Mouse (Mus musculus) NIH3T3 (cell line): ENCODE measurements around the gene Hist1h2bf.
"Not testable (repeated sequence)": the region's sequence is repeated elsewhere in the genome, so short reads cannot be mapped to it uniquely, and the experiment has no call there.

Source experiments
- DNase-seq: peaks from one replicate; pipeline ENCODE4 v3.0.0-alpha.2; 2012; ENCODE audit warnings: low read depth

Hist1h2bf gene

GRCm38 (mm10) chr13:23542999-23543607 is 30.9 kb downstream of the Hist1h2bf start, which contains the start of gene Hist1h2bh:
Gene Hist1h2bh, minus strand, starts transcription at chr13:23543392.
- peak; percentile 88 for DNase-seq

- DNase-seq: not testable (repeated sequence)
Measured at GRCm38 (mm10) chr13:23542225-23542980, 31.6 kb downstream of the Hist1h2bf start.

- DNase-seq: no peak
Measured at GRCm38 (mm10) chr13:23541497-23541896, 32.5 kb downstream of the Hist1h2bf start.

GRCm38 (mm10) chr13:23539821-23540220 is 34.2 kb downstream of the Hist1h2bf start:
- DNase-seq: not testable (repeated sequence)

DNA sequence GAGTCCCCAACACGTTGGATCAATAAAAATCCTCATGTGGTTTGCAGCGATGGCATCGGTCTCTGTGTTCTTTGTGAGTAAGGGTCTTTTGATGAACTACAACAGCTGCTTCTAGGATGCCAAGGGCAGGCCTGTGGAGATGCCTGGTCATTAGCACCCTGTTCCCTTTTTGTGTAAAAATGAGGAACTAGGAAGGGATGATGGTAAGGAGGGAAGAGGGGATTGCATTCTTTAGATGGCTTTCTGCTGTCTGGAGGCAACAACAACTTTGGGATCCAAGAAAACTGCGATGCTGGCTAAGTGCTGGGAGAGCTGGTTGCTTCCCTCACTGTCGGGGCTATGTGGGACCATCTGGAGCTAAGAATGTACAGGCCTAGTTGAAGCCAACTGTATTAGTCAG is 35.7 kb downstream of the Hist1h2bf start:
- DNase-seq: no peak

GRCm38 (mm10) chr13:23537006-23537710 is 36.8 kb downstream of the Hist1h2bf start:
- DNase-seq: no peak

DNA sequence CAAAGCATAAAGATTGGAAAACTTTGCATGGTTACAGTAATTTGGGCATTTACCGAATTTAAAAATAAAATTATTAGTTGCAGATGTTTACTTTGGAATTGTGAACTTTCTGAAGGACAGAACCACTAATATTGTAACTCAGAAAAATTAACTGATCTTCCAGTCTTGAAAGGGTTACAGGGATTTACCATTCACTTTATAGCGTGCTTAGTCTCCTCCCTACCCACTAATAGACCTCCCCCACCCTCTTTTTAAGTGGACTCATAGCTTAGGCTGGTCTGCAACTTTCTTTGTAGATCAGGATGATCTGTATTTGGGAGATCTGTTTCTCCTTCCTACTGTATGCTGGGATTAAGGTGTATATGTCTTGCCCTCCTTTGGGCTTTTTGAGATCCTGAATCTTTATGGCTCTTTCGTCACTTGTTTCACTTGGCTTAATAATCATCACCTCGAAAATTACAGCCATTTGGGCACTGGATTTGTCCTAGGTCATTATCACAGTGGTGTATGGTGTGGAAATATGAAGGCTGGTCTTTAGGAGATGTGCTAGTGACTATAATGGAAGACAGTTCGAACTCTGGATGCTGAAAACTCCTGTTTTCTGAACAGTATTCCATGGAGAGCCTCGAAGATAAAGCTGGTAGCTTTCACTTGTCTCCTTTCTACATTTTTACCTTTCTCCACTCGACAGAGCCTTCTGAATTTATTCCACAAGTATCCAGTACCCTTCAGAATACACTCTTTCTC is 37.7 kb downstream of the Hist1h2bf start:
- no peak for DNase-seq

DNA sequence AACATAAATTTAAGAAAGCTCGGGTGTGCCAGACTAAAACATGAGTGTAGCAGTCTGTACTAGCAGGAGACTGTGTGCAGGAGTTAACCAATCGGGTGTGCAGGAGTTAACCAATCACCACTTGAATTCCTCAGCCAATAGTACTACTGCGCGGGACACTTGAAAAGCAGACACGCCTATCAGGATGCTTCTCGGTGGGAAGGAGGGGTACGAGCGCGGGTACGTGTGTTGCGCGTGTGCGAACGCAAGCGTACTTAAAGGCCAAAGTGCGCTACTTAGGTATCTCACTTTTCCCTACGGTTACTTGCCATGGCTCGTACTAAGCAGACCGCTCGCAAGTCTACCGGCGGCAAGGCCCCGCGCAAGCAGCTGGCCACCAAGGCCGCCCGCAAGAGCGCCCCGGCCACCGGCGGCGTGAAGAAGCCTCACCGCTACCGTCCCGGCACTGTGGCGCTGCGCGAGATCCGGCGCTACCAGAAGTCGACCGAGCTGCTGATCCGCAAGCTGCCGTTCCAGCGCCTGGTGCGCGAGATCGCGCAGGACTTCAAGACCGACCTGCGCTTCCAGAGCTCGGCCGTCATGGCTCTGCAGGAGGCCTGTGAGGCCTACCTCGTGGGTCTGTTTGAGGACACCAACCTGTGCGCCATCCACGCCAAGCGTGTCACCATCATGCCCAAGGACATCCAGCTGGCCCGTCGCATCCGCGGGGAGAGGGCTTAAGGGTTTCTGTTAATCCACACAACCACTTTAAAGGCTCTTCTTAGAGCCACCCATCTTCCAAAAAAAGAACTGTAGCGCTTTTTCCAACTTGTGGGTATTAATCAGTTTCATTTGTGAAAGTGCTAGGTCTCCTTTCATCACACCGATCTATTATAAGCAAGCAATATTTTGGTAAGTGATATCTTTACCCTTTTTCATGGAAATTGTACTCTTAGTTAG is 38.6 kb downstream of the Hist1h2bf start, which contains the start of gene Hist1h3g:
Hist1h3g (plus strand) TSS at position 286 of the 939 bp plus-strand sequence.
- peak; percentile 90 for DNase-seq

DNA sequence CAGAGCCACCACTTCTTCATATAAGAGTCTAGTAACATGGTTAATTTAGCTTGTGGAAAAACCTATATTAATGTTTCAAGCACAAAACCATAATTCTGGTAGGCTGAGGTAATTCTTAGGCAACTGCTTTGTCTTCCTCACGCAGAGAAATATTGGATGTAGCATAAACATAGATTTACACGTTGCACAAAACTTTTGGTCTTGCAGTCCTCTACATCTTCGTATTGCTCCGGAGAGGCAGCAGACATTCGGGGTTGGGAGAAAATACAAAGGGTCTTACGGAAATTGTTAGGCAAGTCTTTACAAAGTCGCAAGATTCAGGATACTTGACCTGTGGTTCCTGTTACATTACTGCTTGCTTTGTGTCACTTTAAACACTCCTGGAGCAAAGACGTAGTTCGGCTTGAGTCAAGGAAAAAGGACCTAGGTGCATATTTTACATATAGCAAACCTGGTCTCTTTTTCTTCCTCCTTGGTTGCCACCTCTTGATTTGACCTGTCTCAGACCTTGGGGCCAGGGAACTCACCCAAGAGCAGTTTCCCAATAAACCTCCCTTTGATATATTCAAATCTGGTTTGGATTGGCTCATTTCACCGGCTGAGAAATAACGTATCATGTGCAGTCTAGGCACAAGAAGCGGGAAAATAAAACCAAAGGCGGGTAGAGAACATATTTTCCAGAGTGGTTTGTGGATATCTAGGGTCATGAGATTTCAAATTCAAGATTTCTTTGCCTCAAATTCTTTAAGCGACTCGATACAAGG is 39.4 kb downstream of the Hist1h2bf start:
- DNase-seq: no peak

- peak; percentile 87 for DNase-seq
Measured at GRCm38 (mm10) chr13:23533560-23534367, 40.2 kb downstream of the Hist1h2bf start, which contains the start of gene Hist1h2af. Gene Hist1h2af, plus strand, starts transcription at chr13:23533906.

- peak; percentile 22 for DNase-seq
Measured at GRCm38 (mm10) chr13:23532262-23533075, 41.5 kb downstream of the Hist1h2bf start.

- peak; percentile 96 for DNase-seq
Measured at GRCm38 (mm10) chr13:23530901-23531875, 42.8 kb downstream of the Hist1h2bf start, which contains the start of gene Hist1h4h. Gene Hist1h4h, plus strand, starts transcription at chr13:23531050.

DNA sequence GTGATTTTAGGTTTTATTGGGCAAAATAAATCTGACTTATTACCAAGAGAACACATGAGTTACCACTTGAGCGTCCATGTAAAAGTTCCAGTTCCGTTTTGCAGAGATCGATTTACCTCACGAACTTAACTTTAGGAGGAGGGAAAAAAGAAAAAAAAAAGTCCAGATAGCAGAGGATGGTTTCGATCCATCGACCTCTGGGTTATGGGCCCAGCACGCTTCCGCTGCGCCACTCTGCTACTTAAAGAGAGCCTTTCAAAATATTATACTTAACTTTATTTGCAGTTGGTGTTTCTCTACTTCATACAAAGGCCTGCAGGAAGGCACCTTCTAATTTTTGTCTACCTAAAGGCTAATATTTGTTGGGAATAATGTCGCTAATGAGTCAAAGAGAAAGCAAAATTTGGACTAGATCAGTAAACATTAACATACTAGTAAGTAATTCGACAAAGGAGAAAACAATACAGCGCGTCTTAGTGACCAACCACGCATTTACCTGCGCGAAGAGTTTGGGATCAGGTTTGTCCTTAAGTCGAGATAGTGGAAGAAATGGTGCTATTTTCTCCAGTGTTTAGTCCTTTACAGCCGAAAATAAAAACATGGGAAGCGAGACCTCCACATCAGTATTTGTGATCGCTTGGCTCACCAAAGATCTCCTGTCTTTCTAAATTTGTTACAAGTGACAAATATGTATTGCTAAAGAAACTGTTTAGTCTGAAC is 43.7 kb downstream of the Hist1h2bf start:
- peak; percentile 76 for DNase-seq

DNA sequence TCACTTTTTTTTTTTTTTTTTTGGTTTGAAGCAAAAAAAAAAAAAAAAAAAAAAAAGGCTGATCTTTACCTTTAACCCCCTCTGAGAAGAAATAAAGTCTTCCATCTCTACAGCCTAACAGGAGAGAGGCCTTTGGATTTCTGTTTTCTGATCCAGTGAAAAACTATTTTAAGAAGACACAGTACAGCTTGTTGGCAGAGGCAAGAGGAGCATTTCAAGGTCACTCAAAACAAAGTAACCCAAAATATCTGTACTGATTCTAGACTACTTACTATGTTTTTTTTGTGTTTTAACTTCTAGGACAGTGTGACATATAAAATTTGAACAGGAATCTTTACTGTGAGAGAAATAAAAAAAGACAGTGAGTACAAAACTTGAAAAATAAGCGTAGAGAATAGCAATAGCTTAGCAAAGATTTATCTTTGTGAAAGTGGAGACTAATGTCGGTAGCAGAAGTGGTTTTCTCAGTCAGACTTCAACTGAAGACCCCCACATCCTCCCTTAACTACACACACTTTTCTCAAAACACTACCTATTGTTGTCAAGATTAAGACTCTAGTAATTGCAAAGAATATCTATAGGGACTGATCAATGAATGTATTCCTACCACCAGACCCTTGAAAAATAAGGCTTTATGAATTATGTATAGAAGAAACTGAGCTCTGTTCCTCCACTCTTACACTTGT is 44.4 kb downstream of the Hist1h2bf start:
- no peak for DNase-seq

DNA sequence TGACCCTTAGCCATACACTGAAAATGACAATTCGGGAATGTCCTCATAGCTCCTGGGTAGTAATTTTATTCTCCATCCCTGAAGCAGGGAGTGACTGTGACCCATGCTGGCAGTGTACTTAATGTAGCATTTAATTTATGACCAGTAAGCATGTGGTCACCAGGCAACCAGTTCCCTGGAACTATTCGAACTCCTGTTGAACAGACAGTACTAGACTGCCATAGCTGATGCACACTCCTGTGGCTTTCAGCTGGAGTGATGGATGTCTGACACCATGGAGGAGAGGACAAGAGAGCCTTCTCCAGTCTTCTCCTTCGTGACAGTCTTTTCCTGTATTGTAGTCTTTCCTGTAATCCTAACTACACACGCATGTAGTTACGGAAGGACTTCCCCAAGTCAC is 45.0 kb downstream of the Hist1h2bf start:
- DNase-seq: no peak

GRCm38 (mm10) chr13:23526312-23526711 is 47.7 kb downstream of the Hist1h2bf start:
- DNase-seq: peak; percentile 94
